Mouse (Mus musculus) cerebellum, adult 9-11 months (tissue): ENCODE measurements around the gene Olfr71.

Experiments used
- DNase-seq: peaks from one replicate; pipeline ENCODE4 v3.0.0; 2022

Gene Olfr71

DNA sequence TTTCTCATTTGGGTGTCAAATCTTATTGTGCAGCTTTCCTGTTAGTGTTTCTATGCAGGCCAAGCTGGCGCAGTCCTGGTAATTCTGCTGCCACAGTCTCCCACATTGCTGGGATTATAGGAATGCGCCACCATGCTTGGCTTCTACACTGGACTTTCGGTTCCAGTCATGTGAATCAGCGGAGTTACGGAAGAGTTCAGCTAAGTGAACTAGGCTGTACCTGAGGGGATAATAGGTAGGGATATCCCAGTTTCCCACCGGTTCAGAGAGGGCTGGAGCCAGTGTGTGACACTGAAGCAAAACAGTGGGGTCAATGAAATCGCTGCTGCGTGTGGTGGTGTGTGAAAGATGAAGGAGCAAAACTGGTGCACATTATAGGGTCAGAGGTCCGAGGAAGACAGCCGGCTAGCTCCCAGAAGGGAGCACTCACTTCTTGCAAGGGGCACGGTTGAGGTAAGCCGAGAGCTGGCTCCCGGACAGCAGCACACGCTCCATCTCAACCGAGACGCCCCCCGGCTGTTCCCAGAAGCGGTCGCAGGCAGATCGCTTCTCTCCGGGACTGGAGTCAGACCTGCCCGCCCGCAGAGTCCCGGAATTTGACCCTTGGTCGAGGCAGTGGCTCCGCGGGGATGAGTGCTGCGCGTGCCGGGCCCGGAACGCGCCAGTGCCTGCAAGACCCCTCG is 54.3 kb downstream of the Olfr71 start:
- no peak for DNase-seq
